Mouse (Mus musculus) ZHBTc4 (cell line): Measurements from ENCODE around the gene Sash1.

Source experiments
- DNase-seq: peaks from one replicate; pipeline ENCODE4 v3.0.0-alpha.2; 2011; ENCODE audit warnings: low read depth, low spot score

The Sash1 gene

GRCm38 (mm10) chr10:8902412-8902811 lies 16.5 kb upstream of the Sash1 start:
- no peak for DNase-seq

- no peak for DNase-seq
These were observed 13.1 kb upstream of the Sash1 start for GRCm38 (mm10) chr10:8898831-8899511.

- no peak for DNase-seq
These were observed 12.4 kb upstream of the Sash1 start for GRCm38 (mm10) chr10:8898099-8898777.

- peak; percentile 73 for DNase-seq
These were observed 9.2 kb upstream of the Sash1 start for GRCm38 (mm10) chr10:8894965-8895515.

- DNase-seq: no peak
These were observed 4.6 kb upstream of the Sash1 start for GRCm38 (mm10) chr10:8890511-8890910.

- peak; percentile 95 for DNase-seq
These were observed 3.5 kb upstream of the Sash1 start for GRCm38 (mm10) chr10:8889341-8889740.

- DNase-seq: no peak
These were observed 621 bp upstream of the Sash1 start for GRCm38 (mm10) chr10:8886528-8886854.

- DNase-seq: no peak
These were observed 669 bp downstream of the Sash1 start for GRCm38 (mm10) chr10:8885201-8885600.

- DNase-seq: no peak
These were observed 1.3 kb downstream of the Sash1 start for GRCm38 (mm10) chr10:8884565-8884964.

GRCm38 (mm10) chr10:8883686-8884085 lies 2.2 kb downstream of the Sash1 start:
- DNase-seq: peak; percentile 75

- DNase-seq: no peak
These were observed 4.1 kb downstream of the Sash1 start for GRCm38 (mm10) chr10:8881736-8882135.

- DNase-seq: peak; percentile 79
These were observed 4.8 kb downstream of the Sash1 start for GRCm38 (mm10) chr10:8880950-8881675.

- DNase-seq: no peak
These were observed 7.0 kb downstream of the Sash1 start for GRCm38 (mm10) chr10:8878824-8879223.

- peak; percentile 78 for DNase-seq
These were observed 7.5 kb downstream of the Sash1 start for GRCm38 (mm10) chr10:8878381-8878780.

GRCm38 (mm10) chr10:8873631-8874370 lies 12.1 kb downstream of the Sash1 start:
- DNase-seq: no peak

GRCm38 (mm10) chr10:8872788-8873187 lies 13.1 kb downstream of the Sash1 start:
- peak; percentile 52 for DNase-seq

- DNase-seq: no peak
These were observed 13.9 kb downstream of the Sash1 start for GRCm38 (mm10) chr10:8871935-8872334.

GRCm38 (mm10) chr10:8870368-8870767 lies 15.5 kb downstream of the Sash1 start:
- DNase-seq: no peak

- no peak for DNase-seq
These were observed 19.7 kb downstream of the Sash1 start for GRCm38 (mm10) chr10:8866062-8866642.

GRCm38 (mm10) chr10:8860655-8861054 lies 25.2 kb downstream of the Sash1 start:
- no peak for DNase-seq

GRCm38 (mm10) chr10:8858718-8859117 lies 27.2 kb downstream of the Sash1 start:
- no peak for DNase-seq
